Mouse (Mus musculus): ENCODE data around the gene Cacna2d2. TPM values are rescaled to one million over a fixed set of nuclear protein-coding genes. Genes with fewer than 3 reads are reported as not detected.

The Cacna2d2 gene
- total RNA-seq, 2 experiments from 2014 or later: 24.3 to 29.7 TPM

DNA sequence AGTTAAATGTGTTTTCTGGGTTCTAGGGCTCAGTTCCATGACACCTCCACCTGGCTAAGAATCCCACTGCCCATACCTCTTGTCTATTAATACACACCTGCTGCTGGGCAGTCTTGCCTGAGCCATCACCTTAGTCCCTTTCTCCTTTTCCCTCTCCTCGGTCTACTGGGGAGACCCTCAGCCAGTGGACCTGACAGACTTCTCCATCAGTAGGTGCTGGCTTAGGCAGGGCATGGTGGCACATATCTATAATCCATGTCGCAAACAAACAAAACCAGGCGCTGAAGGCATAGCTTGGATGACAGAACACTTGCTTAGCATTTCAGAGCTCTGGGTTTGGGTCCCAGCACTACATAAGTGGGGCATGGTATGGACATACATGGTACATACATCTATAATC lies 139.3 kb downstream of the Cacna2d2 start:
- DNase-seq (ENCODE audit: low spot score in 2 of 2): no peak

- DNase-seq (ENCODE audit: low spot score in 2 of 2): no peak
Measured at GRCm38 (mm10) chr9:107539940-107540339, 140.5 kb downstream of the Cacna2d2 start.

- DNase-seq (ENCODE audit: low spot score in 2 of 2): no peak
Measured at GRCm38 (mm10) chr9:107540420-107540819, 141.0 kb downstream of the Cacna2d2 start.

GRCm38 (mm10) chr9:107541005-107541404 lies 141.6 kb downstream of the Cacna2d2 start:
- DNase-seq (ENCODE audit: low spot score in 2 of 2): no peak

DNA sequence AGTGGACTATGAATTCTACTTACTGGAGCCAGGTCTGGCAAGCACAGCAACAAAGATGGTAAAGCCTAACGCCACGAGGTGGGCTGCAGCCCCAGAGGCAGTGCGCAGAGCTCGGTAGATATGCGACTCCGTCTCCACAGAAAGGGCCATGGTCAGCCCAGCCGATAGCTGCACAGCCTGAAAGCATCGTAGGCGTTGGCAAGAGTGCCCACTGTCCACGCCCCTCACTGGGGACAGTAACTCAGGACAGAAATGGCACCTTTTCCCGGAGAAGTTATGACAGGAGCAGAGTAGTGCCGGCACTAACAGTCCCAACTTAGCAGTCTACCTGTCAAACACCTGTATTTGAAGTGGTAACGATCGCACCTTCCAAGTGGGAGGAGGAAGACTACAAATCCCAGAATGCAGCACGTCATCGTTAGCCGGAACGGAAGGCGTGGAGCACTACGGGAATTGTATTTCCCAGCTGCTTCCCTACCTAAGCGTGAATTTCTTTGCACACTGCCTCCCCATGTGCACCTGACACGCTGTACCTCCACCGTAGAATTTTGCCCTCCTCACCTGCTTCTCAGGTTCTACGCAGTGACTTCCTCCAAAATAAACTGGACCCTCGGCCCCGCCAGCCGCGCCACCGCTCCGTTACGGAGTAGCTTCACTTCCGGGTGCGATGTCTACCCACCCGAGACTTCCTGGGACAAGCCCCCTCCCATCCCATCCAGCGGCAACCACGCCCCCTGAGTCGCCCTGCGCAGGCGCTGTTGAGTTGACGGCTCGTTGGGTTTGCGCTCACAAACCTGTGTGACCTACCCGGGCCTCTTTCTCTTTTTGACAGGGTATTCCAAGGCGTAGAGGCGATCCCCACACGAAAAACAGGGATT lies 142.3 kb downstream of the Cacna2d2 start, which contains the start of the genes Cyb561d2 and Nprl2:
TSS of gene Cyb561d2 (minus strand) at position 720 of the 878 bp plus-strand sequence.
TSS of gene Nprl2 (plus strand) at position 753 of the 878 bp plus-strand sequence.
- peak; percentile 92 to 95 for DNase-seq (ENCODE audit: low spot score in 2 of 2)

- no peak for DNase-seq (ENCODE audit: low spot score in 2 of 2)
Measured at GRCm38 (mm10) chr9:107542352-107542686, 142.9 kb downstream of the Cacna2d2 start.

- DNase-seq (ENCODE audit: low spot score in 2 of 2): no peak
Measured at GRCm38 (mm10) chr9:107542721-107543120, 143.3 kb downstream of the Cacna2d2 start.

DNA sequence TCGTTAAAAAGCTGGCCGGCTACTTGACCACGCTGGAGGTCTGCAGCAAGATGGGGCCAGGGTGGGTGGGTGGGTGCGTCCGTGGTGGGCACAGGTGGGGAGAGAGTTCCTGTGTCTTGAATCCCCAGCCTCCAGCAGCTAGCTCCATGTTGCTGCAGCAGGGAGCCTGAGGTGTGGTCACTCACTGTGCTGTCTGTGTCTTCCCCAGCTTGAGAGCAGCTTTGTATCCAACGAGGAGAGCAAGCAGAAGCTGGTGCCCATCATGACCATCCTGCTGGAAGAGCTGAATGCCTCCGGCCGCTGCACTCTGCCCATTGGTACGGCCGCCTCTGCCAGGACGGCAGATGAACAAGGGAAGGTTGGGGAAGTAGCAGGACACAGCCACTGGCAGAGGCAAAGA lies 143.9 kb downstream of the Cacna2d2 start:
- no peak for DNase-seq (ENCODE audit: low spot score in 2 of 2)

DNA sequence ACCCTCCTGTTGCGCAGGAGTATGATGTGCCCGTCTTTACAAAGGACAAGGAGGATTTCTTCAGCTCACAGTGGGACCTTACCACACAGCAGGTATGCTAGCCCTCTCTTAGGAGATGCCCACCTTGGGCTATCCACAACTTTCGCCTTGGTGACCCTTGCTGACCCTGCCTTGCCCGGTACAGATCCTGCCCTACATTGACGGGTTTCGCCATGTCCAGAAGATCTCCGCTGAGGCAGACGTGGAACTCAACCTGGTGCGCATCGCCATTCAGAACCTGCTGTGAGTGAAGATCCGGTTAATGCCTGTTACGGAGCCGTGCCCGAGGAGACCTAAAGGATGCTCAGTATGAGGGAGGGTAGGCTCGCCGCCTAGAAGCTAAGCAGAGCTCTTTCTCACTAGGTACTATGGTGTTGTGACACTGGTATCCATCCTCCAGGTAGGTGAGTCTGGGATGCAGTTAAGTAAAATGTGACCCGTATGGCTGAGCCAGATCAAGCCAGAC lies 144.8 kb downstream of the Cacna2d2 start:
- DNase-seq (ENCODE audit: low spot score in 2 of 2): no peak

DNA sequence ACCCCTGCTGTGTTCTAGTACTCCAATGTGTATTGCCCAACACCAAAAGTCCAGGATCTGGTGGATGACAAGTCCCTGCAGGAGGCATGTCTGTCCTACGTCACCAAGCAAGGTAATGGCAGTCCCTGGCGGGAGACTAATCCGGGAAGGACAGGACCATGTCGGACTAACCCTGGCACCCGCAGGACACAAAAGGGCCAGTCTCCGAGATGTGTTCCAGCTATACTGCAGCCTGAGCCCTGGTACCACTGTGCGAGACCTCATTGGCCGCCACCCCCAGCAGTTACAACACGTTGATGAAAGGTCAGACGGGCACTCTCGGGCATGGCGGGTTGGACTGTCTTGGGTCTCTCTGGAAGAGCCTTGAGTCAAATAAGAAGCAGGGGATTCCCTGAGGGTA lies 145.3 kb downstream of the Cacna2d2 start:
- no peak for DNase-seq (ENCODE audit: low spot score in 2 of 2)

GRCm38 (mm10) chr9:107545199-107545598 lies 145.8 kb downstream of the Cacna2d2 start:
- DNase-seq (ENCODE audit: low spot score in 2 of 2): no peak

GRCm38 (mm10) chr9:107545602-107546001 lies 146.2 kb downstream of the Cacna2d2 start:
- peak in 1 of 2 experiments; percentile 77 for DNase-seq (ENCODE audit: low spot score in 2 of 2)

DNA sequence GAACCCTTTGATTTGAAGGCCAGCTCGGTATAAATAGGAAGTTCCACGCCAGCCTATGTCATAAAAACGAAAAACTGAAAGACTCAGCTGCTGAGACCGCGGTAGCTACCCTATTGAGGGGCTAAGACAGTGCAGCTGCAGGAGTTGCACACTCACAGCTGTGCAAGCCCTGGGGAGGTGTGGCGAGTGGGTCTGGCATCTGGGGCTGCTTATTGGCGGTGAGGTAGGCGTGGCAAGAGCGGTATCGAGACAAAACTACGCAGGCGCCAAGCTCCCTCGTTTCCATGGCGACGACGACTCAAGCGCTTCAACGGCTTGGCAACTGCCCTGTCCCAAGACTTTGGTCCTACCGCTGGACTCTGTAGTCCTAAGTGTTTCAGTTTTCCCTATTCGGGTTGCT lies 147.6 kb downstream of the Cacna2d2 start, which contains the start of gene Zmynd10:
TSS of gene Zmynd10 (plus strand) at position 273 of the 400 bp plus-strand sequence.
- peak; percentile 86 to 91 for DNase-seq (ENCODE audit: low spot score in 2 of 2)

GRCm38 (mm10) chr9:107547957-107548356 lies 148.5 kb downstream of the Cacna2d2 start:
- DNase-seq (ENCODE audit: low spot score in 2 of 2): no peak

DNA sequence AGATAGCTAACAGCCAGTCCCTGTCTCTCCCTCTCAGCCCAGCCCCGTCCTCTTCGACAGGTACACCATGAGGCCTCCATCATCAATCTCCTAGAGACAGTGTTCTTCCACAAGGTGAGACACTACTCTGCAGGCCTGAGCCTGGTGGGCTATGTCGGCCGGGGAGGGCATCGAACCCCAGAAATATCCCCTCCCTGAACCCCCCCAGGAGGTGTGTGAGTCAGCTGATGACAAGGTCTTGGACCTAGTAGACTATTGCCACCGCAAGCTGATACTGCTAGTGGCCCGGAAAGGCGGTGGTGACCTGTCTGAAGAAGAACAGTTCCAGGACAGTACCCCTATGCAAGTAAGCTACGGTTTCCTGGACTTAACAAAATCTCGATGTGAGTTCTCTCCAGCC lies 149.4 kb downstream of the Cacna2d2 start:
- no peak for DNase-seq (ENCODE audit: low spot score in 2 of 2)

DNA sequence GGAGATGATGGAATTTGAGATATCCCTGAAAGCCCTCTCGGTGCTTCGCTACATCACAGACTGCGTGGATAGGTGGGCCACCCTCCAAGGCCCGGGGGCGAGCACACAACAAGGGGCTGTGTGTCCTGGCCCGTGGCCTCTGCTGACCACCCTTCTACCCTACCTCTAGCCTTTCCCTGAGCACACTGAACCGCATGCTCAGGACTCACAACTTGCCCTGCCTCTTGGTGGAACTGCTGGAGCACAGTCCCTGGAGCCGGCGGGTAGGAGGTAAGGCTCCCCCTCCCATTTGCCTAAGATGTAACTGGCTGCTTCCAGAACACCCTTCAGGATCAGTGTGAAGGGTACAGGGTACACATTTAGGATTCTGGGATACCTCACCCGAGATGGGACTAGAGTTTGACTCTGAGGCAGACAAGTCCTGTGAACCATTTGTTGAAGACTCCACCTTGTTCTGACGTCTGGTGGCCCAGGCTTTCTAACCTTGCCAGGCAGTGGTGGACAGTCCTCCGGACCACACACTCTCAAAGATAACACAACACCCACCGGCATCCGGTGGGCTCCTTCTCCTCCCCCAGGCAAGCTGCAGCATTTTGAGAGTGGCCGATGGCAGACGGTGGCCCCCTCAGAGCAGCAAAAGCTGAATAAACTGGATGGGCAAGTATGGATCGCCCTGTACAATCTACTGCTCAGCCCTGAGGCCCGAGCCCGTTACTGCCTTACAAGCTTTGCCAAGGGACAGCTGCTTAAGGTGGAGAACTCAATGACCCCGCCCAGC lies 150.1 kb downstream of the Cacna2d2 start:
- no peak for DNase-seq (ENCODE audit: low spot score in 2 of 2)

- no peak for DNase-seq (ENCODE audit: low spot score in 2 of 2)
Measured at GRCm38 (mm10) chr9:107550491-107551116, 151.2 kb downstream of the Cacna2d2 start.

DNA sequence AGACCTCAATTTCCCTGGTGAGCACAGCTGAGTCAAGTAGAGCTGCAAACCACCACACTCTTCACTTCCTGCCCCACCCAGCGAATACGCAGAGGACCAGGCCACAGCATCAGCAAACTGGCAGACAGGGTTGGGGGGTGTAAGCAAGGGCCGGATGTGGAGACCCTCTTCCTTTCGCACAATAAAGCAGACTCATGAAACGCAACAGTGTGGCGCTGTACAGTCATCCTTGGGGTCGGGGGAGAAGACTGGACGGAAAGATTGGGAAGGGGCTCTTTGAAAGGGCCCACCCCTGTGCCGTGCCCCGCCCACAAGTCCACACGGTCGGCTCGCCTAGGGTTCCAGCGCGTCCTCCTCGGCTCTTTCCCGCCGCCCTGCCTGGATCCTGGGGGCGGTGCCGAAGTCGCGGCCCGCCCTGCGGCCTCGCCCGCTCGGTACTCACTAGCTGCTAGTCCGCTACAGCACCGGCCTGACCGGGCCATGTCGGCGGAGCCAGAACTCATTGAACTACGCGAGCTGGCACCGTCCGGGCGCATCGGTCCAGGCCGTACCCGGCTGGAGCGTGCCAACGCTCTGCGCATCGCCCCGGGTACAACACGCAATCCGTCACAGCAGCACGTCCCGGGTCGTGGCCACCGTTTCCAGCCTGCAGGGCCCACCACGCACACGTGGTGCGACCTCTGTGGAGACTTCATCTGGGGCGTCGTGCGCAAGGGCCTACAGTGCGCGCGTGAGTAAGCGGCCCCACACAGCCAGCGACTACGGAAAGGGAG lies 151.9 kb downstream of the Cacna2d2 start, which contains the start of gene Rassf1:
TSS of gene Rassf1 (plus strand) at position 439 of the 773 bp plus-strand sequence.
- no peak for DNase-seq (ENCODE audit: low spot score in 2 of 2)

GRCm38 (mm10) chr9:107551890-107552355 lies 152.5 kb downstream of the Cacna2d2 start:
- DNase-seq (ENCODE audit: low spot score in 2 of 2): no peak

DNA sequence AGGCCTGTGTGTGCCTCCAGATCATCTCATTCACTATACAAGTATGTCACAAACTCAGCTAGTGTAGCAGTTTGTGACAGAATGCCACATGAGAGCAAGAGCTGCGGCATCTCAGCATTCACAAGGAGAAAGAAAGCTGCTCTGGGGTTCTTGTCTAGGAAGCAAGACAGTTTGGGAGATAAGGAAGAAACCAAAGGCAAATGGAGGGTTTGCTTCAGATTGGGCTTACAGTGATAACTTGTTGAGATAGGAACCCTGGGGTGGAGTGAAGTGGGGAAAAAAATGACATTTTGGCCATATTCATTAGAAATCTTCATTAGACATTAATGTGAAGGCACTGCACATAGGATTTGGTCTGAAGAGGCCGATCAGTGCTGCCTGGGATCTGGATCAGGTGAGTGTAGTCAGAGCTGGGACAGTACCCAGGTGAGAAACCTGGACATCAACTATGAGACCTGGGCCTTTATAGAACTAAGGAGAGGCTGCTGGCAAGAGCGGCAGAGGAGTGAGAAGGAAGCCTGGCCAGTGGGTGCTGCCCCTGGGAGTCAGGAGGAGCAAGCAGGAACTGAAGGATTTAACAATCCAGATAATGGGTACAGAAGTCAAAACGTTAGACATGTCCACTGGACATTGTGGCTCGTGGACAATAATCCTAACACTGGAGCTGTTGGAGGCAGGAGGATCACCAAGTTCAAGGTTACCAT lies 153.4 kb downstream of the Cacna2d2 start:
- no peak for DNase-seq (ENCODE audit: low spot score in 2 of 2)

Measured in left cerebral cortex, adult 18-20 months (tissue).